Mouse (Mus musculus) ES-E14 (cell line): ENCODE results near the gene Hcn1.

Source experiments
- HCFC1 ChIP-seq: IDR thresholded peaks from 2 replicates; pipeline ENCODE4 v1.6.1; 2012; ENCODE audit warnings: low read length, inconsistent platforms, borderline replicate concordance; ENCODE audit not compliant: insufficient read depth
- MAFK ChIP-seq: IDR thresholded peaks from 2 replicates; pipeline ENCODE4 v1.6.1; 2014; ENCODE audit warnings: mild to moderate bottlenecking, low read depth, low read length, inconsistent platforms; ENCODE audit not compliant: insufficient read depth

GRCm38 (mm10) chr13:117658414-117659175, 56.5 kb downstream of the Hcn1 start:
- TF ChIP-seq MAFK (no peak), HCFC1 (no peak)
